Mouse (Mus musculus) lung, embryonic 15.5 days (tissue): Measurements from ENCODE around the gene Tnfsfm13. TPM values are rescaled to one million over a fixed set of nuclear protein-coding genes. Genes with fewer than 3 reads are reported as not detected.
"Not testable (repeated sequence)": the region's sequence is repeated elsewhere in the genome, so short reads cannot be mapped to it uniquely, and the experiment has no call there.

Experiments used
- ATAC-seq: fragments of 200-750 bp; cut with Nextera tagmentation; 2 replicates; pipeline ENCODE4 v1.8.0; 2017; ENCODE audit warnings: moderate number of reproducible peaks, borderline replicate concordance; ENCODE audit not compliant: low FRiP score, low TSS enrichment; ENCODE audit errors: extremely low read depth
- H3K27ac ChIP-seq: fragments of 300-500 bp; sonication (generic); 2 replicates; pipeline ENCODE4 v1.5.1; 2015; ENCODE audit warnings: moderate library complexity, mild to moderate bottlenecking, inconsistent platforms
- H3K27me3 ChIP-seq: fragments of 300-500 bp; sonication (generic); 2 replicates; pipeline ENCODE4 v1.6.1; 2015; ENCODE audit warnings: inconsistent platforms
- H3K36me3 ChIP-seq: fragments of 300-500 bp; sonication (generic); 2 replicates; pipeline ENCODE4 v1.6.1; 2015; ENCODE audit warnings: inconsistent platforms
- H3K4me1 ChIP-seq: fragments of 300-500 bp; sonication (generic); 2 replicates; pipeline ENCODE4 v1.6.1; 2015; ENCODE audit warnings: inconsistent platforms
- H3K4me2 ChIP-seq: fragments of 300-500 bp; sonication (generic); 2 replicates; pipeline ENCODE4 v1.6.1; 2015; ENCODE audit warnings: inconsistent platforms, mild to moderate bottlenecking, moderate library complexity
- H3K4me3 ChIP-seq: fragments of 300-500 bp; sonication (generic); 2 replicates; pipeline ENCODE4 v1.5.1; 2015; ENCODE audit warnings: mild to moderate bottlenecking, inconsistent platforms
- H3K9ac ChIP-seq: fragments of 300-500 bp; sonication (generic); 2 replicates; pipeline ENCODE4 v1.6.1; 2015; ENCODE audit warnings: inconsistent platforms
- H3K9me3 ChIP-seq: fragments of 300-500 bp; sonication (generic); 2 replicates; pipeline ENCODE4 v1.6.1; 2016; ENCODE audit warnings: inconsistent platforms
- WGBS: fragments of 180-500 bp; shearing (Covaris S2); methylation state at CpG from one replicate; pipeline ENCODE4 v1.1.7; 2015; 5-methylcytosine and 5-hydroxymethylcytosine counted together
- polyA plus RNA-seq: library from polyadenylated mRNA; unstranded; fragments of >200 nt; fragmentation: Nextera tagmentation; extraction: Ambion mirVana; gene quantifications from 2 replicates; pipeline ENCODE4 v1.2.1, GENCODE M21; 2015

Gene Tnfsfm13
- polyA plus RNA-seq, 1 experiment from 2014 or later: 5.9 TPM

GRCm38 (mm10) chr11:69702886-69703285, 7.0 kb upstream of the Tnfsfm13 start:
- not testable (repeated sequence) for H3K27me3 ChIP-seq, H3K27ac ChIP-seq, H3K36me3 ChIP-seq, H3K9me3 ChIP-seq, ATAC-seq, H3K4me2 ChIP-seq, H3K9ac ChIP-seq, H3K4me1 ChIP-seq, H3K4me3 ChIP-seq
- 94% methylated on average over 10 of the region's 10 CpGs for WGBS

- ATAC-seq: no peak
- Histone ChIP-seq H3K27ac (no peak overlapping the region), H3K4me3 (no peak overlapping the region), H3K9ac (no peak overlapping the region), H3K9me3 (no peaks in the 10 kb centered on the region), H3K4me1 (peaks cover 13% of the 10 kb centered on the region), H3K4me2 (no peak overlapping the region), H3K27me3 (no peaks in the 10 kb centered on the region), H3K36me3 (no peaks in the 10 kb centered on the region)
- 37% methylated on average over 1 of the region's 1 CpGs for WGBS
Measured at GRCm38 (mm10) chr11:69699595-69699994, 3.7 kb upstream of the Tnfsfm13 start.

- Histone ChIP-seq H3K4me3 (no peak overlapping the region), H3K27ac (no peak overlapping the region), H3K9ac (no peak overlapping the region), H3K4me1 (peaks cover 13% of the 10 kb centered on the region), H3K27me3 (no peaks in the 10 kb centered on the region), H3K36me3 (no peaks in the 10 kb centered on the region), H3K4me2 (no peak overlapping the region), H3K9me3 (no peaks in the 10 kb centered on the region)
- ATAC-seq: no peak
- 68% methylated on average over 5 of the region's 5 CpGs for WGBS
Measured at GRCm38 (mm10) chr11:69698574-69698973, 2.7 kb upstream of the Tnfsfm13 start.

- 88% methylated on average over 3 of the region's 3 CpGs for WGBS
- no peak overlapping the region for H3K4me3 ChIP-seq
- no peaks in the 10 kb centered on the region for H3K36me3 ChIP-seq
- H3K9ac ChIP-seq: no peak overlapping the region
- no peaks in the 10 kb centered on the region for H3K9me3 ChIP-seq
- H3K4me2 ChIP-seq: no peak overlapping the region
- H3K4me1 ChIP-seq: peaks cover 13% of the 10 kb centered on the region
- no peak overlapping the region for H3K27ac ChIP-seq
- ATAC-seq: no peak
- no peaks in the 10 kb centered on the region for H3K27me3 ChIP-seq
Measured at GRCm38 (mm10) chr11:69697396-69697795, 1.5 kb upstream of the Tnfsfm13 start.

- no peaks in the 10 kb centered on the region for H3K27me3 ChIP-seq
- H3K9ac ChIP-seq: peak overlapping the region; percentile 69
- H3K9me3 ChIP-seq: no peaks in the 10 kb centered on the region
- peaks cover 13% of the 10 kb centered on the region for H3K4me1 ChIP-seq
- no peaks in the 10 kb centered on the region for H3K36me3 ChIP-seq
- 14% methylated on average over 6 of the region's 6 CpGs for WGBS
- peak overlapping the region; percentile 59 for H3K4me3 ChIP-seq
- ATAC-seq: peak; percentile 15; the same call in 1 of the 2 replicates
- peak overlapping the region; percentile 91 for H3K4me2 ChIP-seq
- peak overlapping the region; percentile 86; the same call in 1 of the 2 replicates for H3K27ac ChIP-seq
Measured at GRCm38 (mm10) chr11:69695046-69695360, 895 bp downstream of the Tnfsfm13 start.

- Histone ChIP-seq H3K4me3 (no peak overlapping the region), H3K27me3 (no peaks in the 10 kb centered on the region), H3K9me3 (no peaks in the 10 kb centered on the region), H3K27ac (no peak overlapping the region), H3K36me3 (no peaks in the 10 kb centered on the region), H3K4me1 (peaks cover 13% of the 10 kb centered on the region), H3K4me2 (no peak overlapping the region), H3K9ac (no peak overlapping the region)
- WGBS: 58% methylated on average over 11 of the region's 11 CpGs
- ATAC-seq: no peak
Measured at GRCm38 (mm10) chr11:69693421-69693965, 2.4 kb downstream of the Tnfsfm13 start.

- no peak overlapping the region for H3K4me3 ChIP-seq
- H3K36me3 ChIP-seq: no peaks in the 10 kb centered on the region
- WGBS: 83% methylated on average over 6 of the region's 6 CpGs
- no peaks in the 10 kb centered on the region for H3K9me3 ChIP-seq
- H3K27me3 ChIP-seq: no peaks in the 10 kb centered on the region
- peaks cover 13% of the 10 kb centered on the region for H3K4me1 ChIP-seq
- no peak overlapping the region for H3K4me2 ChIP-seq
- H3K27ac ChIP-seq: no peak overlapping the region
- no peak overlapping the region for H3K9ac ChIP-seq
- no peak for ATAC-seq
Measured at GRCm38 (mm10) chr11:69692863-69693262, 3.0 kb downstream of the Tnfsfm13 start.

GRCm38 (mm10) chr11:69692196-69692811, 3.6 kb downstream of the Tnfsfm13 start:
- 71% methylated on average over 9 of the region's 9 CpGs for WGBS
- no peaks in the 10 kb centered on the region for H3K27me3 ChIP-seq
- ATAC-seq: no peak
- no peak overlapping the region for H3K4me2 ChIP-seq
- no peak overlapping the region for H3K9ac ChIP-seq
- H3K4me3 ChIP-seq: no peak overlapping the region
- no peaks in the 10 kb centered on the region for H3K9me3 ChIP-seq
- peaks cover 13% of the 10 kb centered on the region for H3K4me1 ChIP-seq
- no peaks in the 10 kb centered on the region for H3K36me3 ChIP-seq
- H3K27ac ChIP-seq: no peak overlapping the region

GRCm38 (mm10) chr11:69689891-69690290, 6.0 kb downstream of the Tnfsfm13 start:
- WGBS: 88% methylated on average over 1 of the region's 1 CpGs
- Histone ChIP-seq H3K27ac (no peak overlapping the region), H3K9me3 (no peaks in the 10 kb centered on the region), H3K9ac (no peak overlapping the region), H3K4me2 (no peak overlapping the region), H3K36me3 (no peaks in the 10 kb centered on the region), H3K4me3 (no peak overlapping the region), H3K27me3 (no peaks in the 10 kb centered on the region), H3K4me1 (peaks cover 24% of the 10 kb centered on the region)
- no peak for ATAC-seq

- no peaks in the 10 kb centered on the region for H3K36me3 ChIP-seq
- peaks cover 39% of the 10 kb centered on the region for H3K4me1 ChIP-seq
- no peaks in the 10 kb centered on the region for H3K27me3 ChIP-seq
- no peaks in the 10 kb centered on the region for H3K9me3 ChIP-seq
- H3K9ac ChIP-seq: peak overlapping the region; percentile 16; the same call in 1 of the 2 replicates
- peak overlapping the region; percentile 45; the same call in 1 of the 2 replicates for H3K4me2 ChIP-seq
- no peak for ATAC-seq
- no peak overlapping the region for H3K4me3 ChIP-seq
- H3K27ac ChIP-seq: peak overlapping the region; percentile 93
- WGBS: 44% methylated on average over 5 of the region's 5 CpGs
Measured at GRCm38 (mm10) chr11:69687061-69687460, 8.8 kb downstream of the Tnfsfm13 start.

GRCm38 (mm10) chr11:69686377-69686776, 9.5 kb downstream of the Tnfsfm13 start:
- ATAC-seq: no peak
- Histone ChIP-seq H3K9me3 (no peaks in the 10 kb centered on the region), H3K9ac (0 out of 2 replicates have a peak overlapping the region, but pooled peaks have one; percentile 15), H3K27ac (peak overlapping the region; percentile 93), H3K4me2 (peak overlapping the region; percentile 45; the same call in 1 of the 2 replicates), H3K36me3 (no peaks in the 10 kb centered on the region), H3K4me3 (no peak overlapping the region), H3K4me1 (peaks cover 39% of the 10 kb centered on the region), H3K27me3 (no peaks in the 10 kb centered on the region)
- WGBS: 9% methylated on average over 4 of the region's 4 CpGs

- Histone ChIP-seq H3K4me3 (peak within 1 kb of the TSS; percentile 2; the same call in 1 of the 2 replicates), H3K9ac (peak within 1 kb of the TSS; percentile 36), H3K9me3 (no peaks in the 10 kb centered on the region), H3K27ac (peak within 1 kb of the TSS; percentile 93), H3K36me3 (no peaks in the 10 kb centered on the region), H3K4me1 (peaks cover 45% of the 10 kb centered on the region), H3K27me3 (no peaks in the 10 kb centered on the region), H3K4me2 (peak within 1 kb of the TSS; percentile 45)
- 50% methylated on average over 10 of the region's 10 CpGs for WGBS
- ATAC-seq: peak; percentile 47; the same call in 1 of the 2 replicates
Measured at GRCm38 (mm10) chr11:69685526-69686148, 10.3 kb downstream of the Tnfsfm13 start, which contains the start of gene Tnfsf13. Tnfsf13 (minus strand) TSS chr11:69685784.
